Mouse (Mus musculus) kidney, embryonic 16.5 days (tissue): ENCODE data around the gene Aoc2. TPM values are rescaled to one million over a fixed set of nuclear protein-coding genes. Genes with fewer than 3 reads are reported as not detected.
A peak's percentile ranks its signal among the peaks of the same experiment; 100 is the strongest.

Experiments
- ATAC-seq: fragments of 200-750 bp; cut with Nextera tagmentation; 2 replicates; pipeline ENCODE4 v1.8.0; 2017; ENCODE audit warnings: moderate TSS enrichment; ENCODE audit not compliant: low FRiP score, low TSS enrichment
- H3K27ac ChIP-seq: fragments of 300-500 bp; sonication (generic); 2 replicates; pipeline ENCODE4 v1.5.1; 2014; ENCODE audit warnings: low read length
- H3K27me3 ChIP-seq: fragments of 300-500 bp; sonication (generic); 2 replicates; pipeline ENCODE4 v1.6.1; 2014; ENCODE audit warnings: low read length, control low read depth, mixed read lengths; ENCODE audit not compliant: insufficient read depth
- H3K36me3 ChIP-seq: fragments of 300-500 bp; sonication (generic); 2 replicates; pipeline ENCODE4 v1.6.1; 2014; ENCODE audit warnings: low read length, control low read depth, mixed read lengths; ENCODE audit not compliant: insufficient read depth
- H3K4me1 ChIP-seq: fragments of 300-500 bp; sonication (generic); 2 replicates; pipeline ENCODE4 v1.6.1; 2014; ENCODE audit warnings: low read length, control low read depth, mixed read lengths; ENCODE audit not compliant: insufficient read depth
- H3K4me2 ChIP-seq: fragments of 300-500 bp; sonication (generic); replicated peaks from 2 replicates; pipeline ENCODE4 v1.6.1; 2014; ENCODE audit warnings: low read depth, low read length
- H3K4me3 ChIP-seq: fragments of 300-500 bp; sonication (generic); 2 replicates; pipeline ENCODE4 v1.5.1; 2014; ENCODE audit warnings: mild to moderate bottlenecking, low read length
- H3K9ac ChIP-seq: fragments of 300-500 bp; sonication (generic); replicated peaks from 2 replicates; pipeline ENCODE4 v1.6.1; 2014; ENCODE audit warnings: low read length
- H3K9me3 ChIP-seq: fragments of 300-500 bp; sonication (generic); 2 replicates; pipeline ENCODE4 v1.6.1; 2016; ENCODE audit warnings: low read length, control low read depth
- WGBS: fragments of 180-500 bp; shearing (Covaris S2); extraction: QIAGEN DNeasy Blood & Tissue Kit; methylation state at CpG from one replicate; pipeline ENCODE4 v1.1.7; 2014; 5-methylcytosine and 5-hydroxymethylcytosine counted together
- polyA plus RNA-seq: library from polyadenylated mRNA; unstranded; fragments of >200 nt; fragmentation: Nextera tagmentation; extraction: Ambion mirVana; gene quantifications from 2 replicates; pipeline ENCODE4 v1.2.1, GENCODE M21; 2015

Gene Aoc2
- polyA plus RNA-seq, 1 experiment from 2014 or later, result 1.7 TPM

DNA sequence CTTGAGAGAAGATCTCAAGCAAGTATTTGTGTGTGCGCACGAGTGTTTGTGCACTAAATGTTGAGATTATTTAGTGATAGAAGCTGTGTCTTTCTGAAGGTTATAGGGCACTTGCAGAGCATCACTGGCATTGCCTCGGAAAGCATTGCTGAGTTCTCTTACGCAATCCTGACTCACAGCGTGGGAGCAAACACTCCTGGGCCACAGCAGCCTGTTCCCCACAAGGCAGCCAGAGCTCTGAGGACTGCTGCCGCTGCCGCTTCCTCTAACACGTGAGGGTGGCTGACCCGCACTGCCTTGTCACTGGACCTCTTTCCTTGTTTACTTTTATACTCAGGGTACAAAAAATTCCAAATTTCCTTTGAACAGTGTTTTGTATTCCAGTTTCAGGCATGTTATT is 37.6 kb upstream of the Aoc2 start:
- 83% methylated on average over 9 of the region's 9 CpGs for WGBS
- no peak for ATAC-seq
- H3K4me3 ChIP-seq, result no peak overlapping the region

DNA sequence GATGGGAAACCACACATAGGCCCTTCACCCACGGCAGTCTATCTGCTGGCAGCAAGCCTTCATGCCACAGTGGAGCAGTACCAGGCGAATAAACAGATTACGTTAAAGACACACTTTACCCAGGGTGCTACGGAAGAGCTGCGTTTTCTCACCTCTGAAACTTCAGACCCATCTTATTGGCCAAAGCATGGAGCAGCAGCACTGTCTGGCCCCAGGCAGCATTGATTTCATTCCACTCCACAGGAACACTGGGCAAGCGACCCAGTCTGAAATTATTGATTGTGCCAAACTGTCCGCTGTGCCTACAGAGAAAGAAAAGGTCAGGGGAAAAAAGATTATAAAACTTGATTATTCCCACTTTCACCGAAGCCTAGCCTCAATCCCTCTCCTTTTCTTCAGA is 33.6 kb upstream of the Aoc2 start:
- H3K9me3 ChIP-seq, result no peaks in the 10 kb centered on the region
- H3K4me3 ChIP-seq, result no peak overlapping the region
- WGBS, result 96% methylated on average over 8 of the region's 8 CpGs
- H3K4me1 ChIP-seq, result no peaks in the 10 kb centered on the region
- no peaks in the 10 kb centered on the region for H3K27me3 ChIP-seq
- H3K36me3 ChIP-seq, result peaks cover 54% of the 10 kb centered on the region
- no peak overlapping the region for H3K9ac ChIP-seq
- no peak for ATAC-seq
- H3K4me2 ChIP-seq, result no peak overlapping the region
- H3K27ac ChIP-seq, result no peak overlapping the region

More for the DNA sequence above, 37.6 kb upstream of the Aoc2 start:
- Histone ChIP-seq H3K4me2 (no peak overlapping the region), H3K36me3 (peaks cover 32% of the 10 kb centered on the region), H3K27ac (no peak overlapping the region), H3K9me3 (no peaks in the 10 kb centered on the region), H3K9ac (no peak overlapping the region), H3K4me1 (peaks cover 19% of the 10 kb centered on the region), H3K27me3 (no peaks in the 10 kb centered on the region)

DNA sequence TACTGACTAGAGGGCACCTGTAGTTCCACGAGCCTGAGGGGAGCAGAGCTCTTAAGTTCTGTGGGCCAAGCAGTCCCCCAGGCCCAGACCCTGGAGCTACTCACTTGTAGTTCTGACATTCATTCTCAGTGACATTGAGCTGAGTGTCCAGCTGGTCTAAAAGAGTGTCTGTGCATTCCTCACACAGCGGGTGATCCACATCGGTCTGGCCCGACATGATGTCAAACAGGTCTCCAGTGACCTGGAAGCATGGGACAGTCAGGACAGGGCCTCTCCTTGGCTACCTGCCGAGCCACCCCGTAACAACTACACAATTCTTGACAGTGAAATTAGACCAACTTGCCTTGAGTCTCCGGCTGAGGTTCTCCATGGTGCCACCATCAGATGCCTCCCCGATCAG is 29.7 kb upstream of the Aoc2 start:
- no peaks in the 10 kb centered on the region for H3K4me1 ChIP-seq
- H3K4me3 ChIP-seq, result no peak overlapping the region
- no peak overlapping the region for H3K4me2 ChIP-seq
- H3K27ac ChIP-seq, result no peak overlapping the region
- WGBS, result 95% methylated on average over 8 of the region's 8 CpGs
- peaks cover 51% of the 10 kb centered on the region for H3K36me3 ChIP-seq
- ATAC-seq, result no peak
- H3K27me3 ChIP-seq, result no peaks in the 10 kb centered on the region
- no peaks in the 10 kb centered on the region for H3K9me3 ChIP-seq
- no peak overlapping the region for H3K9ac ChIP-seq

DNA sequence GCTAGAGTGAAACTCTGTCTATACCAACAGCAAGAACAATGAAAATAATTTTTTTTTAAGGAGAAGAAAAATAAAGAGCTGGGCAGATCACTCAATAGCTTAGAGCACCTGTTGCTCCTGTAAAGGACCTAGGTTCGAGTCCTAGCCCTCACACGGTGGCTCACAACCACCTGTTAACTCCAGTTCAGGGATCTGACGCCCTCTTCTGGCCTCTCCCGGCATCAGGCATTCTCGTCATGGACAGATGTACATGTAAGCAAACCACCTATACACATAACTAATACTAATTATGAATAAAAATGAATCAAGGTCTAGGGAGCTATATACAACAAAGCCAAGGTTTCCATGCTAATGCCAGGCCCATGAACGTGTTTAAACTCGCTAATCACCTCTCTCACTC is 24.0 kb upstream of the Aoc2 start:
- Histone ChIP-seq H3K36me3 (peaks cover 12% of the 10 kb centered on the region; the same call in 1 of the 2 replicates), H3K27me3 (no peaks in the 10 kb centered on the region), H3K4me3 (peak overlapping the region; percentile 76), H3K4me2 (peak overlapping the region; percentile 97), H3K27ac (no peak overlapping the region), H3K9me3 (no peaks in the 10 kb centered on the region), H3K4me1 (peaks cover 11% of the 10 kb centered on the region), H3K9ac (peak overlapping the region; percentile 82)
- ATAC-seq, result no peak
- 71% methylated on average over 7 of the region's 7 CpGs for WGBS

DNA sequence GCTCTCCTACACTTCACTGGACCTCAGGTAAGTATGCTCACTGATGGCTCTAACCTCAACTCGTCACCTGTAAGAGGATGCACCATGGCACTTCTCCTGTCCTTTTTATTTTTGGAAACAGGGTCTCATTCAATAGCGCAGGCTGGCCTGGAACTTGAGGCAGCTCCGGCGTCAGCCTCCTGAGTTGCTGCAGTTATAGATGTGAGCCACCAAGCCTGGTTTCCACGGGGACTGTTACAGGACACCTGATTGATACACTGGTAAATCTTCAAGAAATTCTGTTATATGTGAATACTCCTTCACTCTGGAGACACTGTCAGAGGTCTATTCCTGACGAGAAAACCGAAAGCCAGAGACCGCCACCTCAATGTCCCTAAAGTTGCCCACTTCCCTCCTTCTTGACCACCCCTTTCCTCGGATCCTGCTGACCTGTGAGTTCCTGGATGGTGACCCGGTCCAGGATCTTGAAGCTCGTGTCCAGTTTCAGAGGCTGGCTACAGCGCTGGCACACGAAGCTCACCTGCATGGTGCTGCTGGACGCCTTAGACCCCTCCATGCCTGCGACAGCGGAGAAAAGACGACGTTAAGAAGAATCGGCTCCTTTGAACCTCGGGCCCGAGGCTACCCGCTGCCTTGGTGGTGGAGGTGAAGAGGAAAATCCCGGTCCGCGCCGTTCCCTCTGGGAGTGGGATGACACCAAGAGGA is 23.4 kb upstream of the Aoc2 start:
- WGBS, result 12% methylated on average over 26 of the region's 26 CpGs

DNA sequence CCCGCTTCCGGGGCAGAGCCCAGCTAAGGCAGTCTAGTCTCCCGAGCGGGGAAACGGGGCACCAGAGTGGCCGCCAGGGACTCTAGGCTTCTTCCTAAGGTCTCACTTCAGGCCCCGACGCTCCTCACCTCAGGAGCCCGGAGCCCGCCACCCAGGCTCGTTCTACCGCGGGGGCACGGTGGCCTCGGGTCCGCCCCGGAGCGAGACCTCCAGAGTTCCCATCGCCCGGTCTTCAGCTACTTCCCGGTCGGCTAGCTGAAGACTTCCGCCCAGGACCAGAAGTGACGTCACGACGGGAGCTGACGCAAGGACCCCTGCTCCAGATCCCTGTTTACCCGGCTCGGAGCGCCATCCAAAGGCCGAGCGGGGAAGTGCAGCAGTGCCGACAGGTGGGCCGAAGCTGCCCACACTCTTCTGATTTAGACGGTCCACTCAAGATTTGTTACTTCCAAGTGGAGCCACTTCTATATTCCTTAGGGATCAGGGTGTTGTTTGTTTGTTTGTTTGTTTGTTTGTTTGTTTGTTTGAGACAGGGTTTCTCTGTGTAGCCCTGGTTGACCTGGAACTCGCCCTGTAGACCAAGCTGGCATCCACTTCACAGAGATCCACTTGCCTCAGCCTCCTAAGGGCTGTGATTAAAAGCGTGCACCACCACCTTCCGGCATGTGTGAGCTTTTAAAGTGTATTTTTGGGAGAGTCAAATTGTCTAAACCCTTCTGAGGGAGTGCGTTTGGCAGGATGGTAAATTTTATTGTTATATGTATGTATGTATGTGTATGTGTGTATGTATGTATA is 22.7 kb upstream of the Aoc2 start, which contains the start of gene Becn1:
Becn1 (minus strand) TSS at position 283 of the 795 bp plus-strand sequence.
- peak within 1 kb of the TSS; percentile 82 for H3K9ac ChIP-seq
- H3K27me3 ChIP-seq, result no peaks in the 10 kb centered on the region
- H3K27ac ChIP-seq, result peak within 1 kb of the TSS; percentile 32; the same call in 1 of the 2 replicates
- H3K9me3 ChIP-seq, result no peaks in the 10 kb centered on the region
- H3K4me3 ChIP-seq, result peak within 1 kb of the TSS; percentile 76
- peaks cover 11% of the 10 kb centered on the region for H3K4me1 ChIP-seq
- peaks cover 12% of the 10 kb centered on the region; the same call in 1 of the 2 replicates for H3K36me3 ChIP-seq
- ATAC-seq, result peak; percentile 95
- peak within 1 kb of the TSS; percentile 97 for H3K4me2 ChIP-seq
- WGBS, result 6% methylated on average over 39 of the region's 39 CpGs

More for the DNA sequence above, 23.4 kb upstream of the Aoc2 start:
- no peaks in the 10 kb centered on the region for H3K9me3 ChIP-seq
- H3K4me2 ChIP-seq, result peak overlapping the region; percentile 97
- H3K36me3 ChIP-seq, result peaks cover 12% of the 10 kb centered on the region; the same call in 1 of the 2 replicates
- H3K4me3 ChIP-seq, result peak overlapping the region; percentile 76
- peak overlapping the region; percentile 32; the same call in 1 of the 2 replicates for H3K27ac ChIP-seq
- H3K27me3 ChIP-seq, result no peaks in the 10 kb centered on the region
- ATAC-seq, result peak; percentile 55
- H3K9ac ChIP-seq, result peak overlapping the region; percentile 82
- peaks cover 11% of the 10 kb centered on the region for H3K4me1 ChIP-seq

DNA sequence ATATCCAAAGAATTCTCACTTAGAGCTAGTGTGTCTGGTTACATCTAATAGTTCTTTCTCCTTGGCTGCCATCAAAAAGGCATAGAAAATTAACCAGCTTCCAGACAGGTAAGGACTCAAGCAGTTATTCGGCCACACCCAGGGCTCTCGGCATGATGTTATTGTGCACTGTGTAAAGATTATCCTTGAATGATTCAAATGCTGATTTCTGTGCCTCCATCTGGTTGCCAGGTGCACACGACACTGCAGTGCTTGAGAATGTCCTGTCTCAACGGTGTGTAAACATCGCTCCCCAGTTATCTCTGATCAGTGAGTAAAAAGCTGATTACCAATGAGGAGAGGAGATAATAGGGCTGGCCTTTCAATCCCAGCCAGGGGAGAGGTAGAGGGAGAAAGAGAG is 17.1 kb upstream of the Aoc2 start:
- no peaks in the 10 kb centered on the region for H3K27me3 ChIP-seq
- no peak overlapping the region for H3K9ac ChIP-seq
- no peak overlapping the region for H3K4me3 ChIP-seq
- ATAC-seq, result no peak
- H3K36me3 ChIP-seq, result no peaks in the 10 kb centered on the region
- WGBS, result 46% methylated on average over 5 of the region's 5 CpGs
- H3K27ac ChIP-seq, result no peak overlapping the region
- no peaks in the 10 kb centered on the region for H3K9me3 ChIP-seq
- no peak overlapping the region for H3K4me2 ChIP-seq
- no peaks in the 10 kb centered on the region for H3K4me1 ChIP-seq

DNA sequence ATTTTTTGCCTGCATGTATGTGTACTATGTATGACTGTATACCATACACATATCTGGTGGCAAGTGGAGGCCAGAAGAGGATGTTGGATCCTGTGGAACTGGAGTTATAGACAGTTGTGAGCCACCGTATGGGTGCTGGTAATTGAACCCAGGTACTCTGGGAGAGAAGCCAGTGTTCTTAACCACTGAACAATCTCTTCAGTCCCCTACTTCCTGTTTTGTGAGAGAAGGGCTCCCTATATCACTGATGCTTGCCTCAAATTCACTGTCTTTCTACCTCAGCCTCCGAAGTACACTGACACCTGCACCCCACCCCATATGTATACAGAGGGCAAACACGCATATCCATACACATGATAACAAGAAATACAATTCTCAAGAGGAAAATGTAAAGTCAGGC is 13.8 kb upstream of the Aoc2 start:
- no peak for ATAC-seq
- no peak overlapping the region for H3K27ac ChIP-seq
- H3K4me2 ChIP-seq, result no peak overlapping the region
- no peak overlapping the region for H3K4me3 ChIP-seq
- H3K27me3 ChIP-seq, result no peaks in the 10 kb centered on the region
- no peak overlapping the region for H3K9ac ChIP-seq
- WGBS, result 86% methylated on average over 3 of the region's 3 CpGs
- no peaks in the 10 kb centered on the region for H3K4me1 ChIP-seq
- H3K36me3 ChIP-seq, result no peaks in the 10 kb centered on the region
- H3K9me3 ChIP-seq, result no peaks in the 10 kb centered on the region

DNA sequence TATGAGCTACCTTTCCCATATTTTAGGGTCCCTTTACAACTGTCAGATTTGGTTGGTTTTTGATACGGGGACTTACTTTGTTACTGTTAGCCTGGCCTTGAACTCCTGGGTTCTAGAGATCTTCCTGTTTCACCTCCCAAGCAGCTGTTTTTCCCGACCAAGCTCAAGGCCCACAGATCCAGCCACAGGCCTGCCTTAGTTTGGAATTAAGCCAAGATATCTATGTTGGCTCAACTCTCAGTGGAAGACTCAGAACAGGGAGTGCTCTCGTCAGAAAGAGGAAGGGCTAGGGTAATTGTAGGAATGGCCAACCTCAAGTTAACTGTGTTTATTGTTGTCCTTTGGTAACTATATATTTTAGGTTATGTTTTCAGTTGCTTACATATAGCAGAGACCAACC is 12.7 kb upstream of the Aoc2 start:
- no peak for ATAC-seq
- Histone ChIP-seq H3K36me3 (no peaks in the 10 kb centered on the region), H3K27me3 (no peaks in the 10 kb centered on the region), H3K9me3 (no peaks in the 10 kb centered on the region), H3K27ac (no peak overlapping the region), H3K4me3 (no peak overlapping the region), H3K4me2 (no peak overlapping the region), H3K4me1 (peaks cover 6% of the 10 kb centered on the region), H3K9ac (no peak overlapping the region)
- 51% methylated on average over 3 of the region's 3 CpGs for WGBS

DNA sequence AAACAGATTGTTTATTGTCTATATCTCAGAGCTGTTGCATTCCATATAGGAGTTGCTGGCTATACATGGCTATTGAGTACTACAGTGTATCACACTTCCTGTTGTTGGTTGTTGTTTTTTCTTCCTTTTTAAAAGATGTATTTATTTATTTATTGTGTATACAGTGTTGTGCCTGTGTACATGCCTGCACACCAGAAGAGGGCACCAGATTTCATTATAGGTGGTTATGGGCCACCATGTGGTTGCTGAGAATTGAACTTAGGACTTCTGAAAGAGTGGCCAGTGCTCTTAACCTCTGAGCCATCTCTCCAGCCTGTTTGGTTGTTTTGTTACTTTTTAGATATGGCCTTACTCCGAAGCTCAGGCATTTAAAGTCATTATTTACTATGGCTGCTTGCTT is 10.3 kb upstream of the Aoc2 start:
- ATAC-seq, result no peak

More for the DNA sequence above, 10.3 kb upstream of the Aoc2 start:
- H3K9me3 ChIP-seq, result no peaks in the 10 kb centered on the region
- H3K4me3 ChIP-seq, result no peak overlapping the region
- no peak overlapping the region for H3K27ac ChIP-seq
- peaks cover 16% of the 10 kb centered on the region for H3K4me1 ChIP-seq
- no peak overlapping the region for H3K9ac ChIP-seq
- H3K27me3 ChIP-seq, result no peaks in the 10 kb centered on the region
- no peak overlapping the region for H3K4me2 ChIP-seq
- WGBS, result 97% methylated on average over 1 of the region's 1 CpGs
- H3K36me3 ChIP-seq, result peaks cover 12% of the 10 kb centered on the region
